Mouse (Mus musculus): ENCODE data around the gene Pla2g2d. TPM values are rescaled to one million over a fixed set of nuclear protein-coding genes. Genes with fewer than 3 reads are reported as not detected.

Pla2g2d gene
- total RNA-seq (2021): 1 to 10 TPM; 2.1 to 2.5 TPM
- long read RNA-seq, experiment 1, partial matches to known transcripts: 0 of 1 reads
- long read RNA-seq, experiment 1, other reads (novel, unspliced or antisense): 1 of 1 reads
- long read RNA-seq, experiment 2: 0 reads

DNA sequence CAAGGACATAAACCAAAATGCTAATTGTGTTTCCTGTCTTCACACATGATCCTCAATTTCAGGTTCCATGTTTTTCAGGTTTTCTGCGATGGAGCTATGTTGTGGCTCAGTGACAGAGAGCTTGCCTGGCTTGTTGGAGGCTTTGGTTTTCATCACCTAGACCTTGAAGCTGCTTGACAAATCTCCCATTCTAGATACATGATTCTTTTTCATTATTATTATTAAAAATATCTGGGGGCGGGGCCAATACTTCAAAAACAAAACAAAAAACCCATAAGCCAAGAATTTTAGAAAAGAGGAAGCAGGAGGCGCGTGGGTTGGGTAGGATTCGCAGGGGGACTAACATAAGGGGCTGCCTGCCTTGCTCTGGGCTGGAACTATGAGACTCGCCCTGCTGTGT, at the start of gene Pla2g2d:
Gene Pla2g2d (plus strand): TSS at position 301 of the 400 bp plus-strand sequence.
- no peak for DNase-seq

DNA sequence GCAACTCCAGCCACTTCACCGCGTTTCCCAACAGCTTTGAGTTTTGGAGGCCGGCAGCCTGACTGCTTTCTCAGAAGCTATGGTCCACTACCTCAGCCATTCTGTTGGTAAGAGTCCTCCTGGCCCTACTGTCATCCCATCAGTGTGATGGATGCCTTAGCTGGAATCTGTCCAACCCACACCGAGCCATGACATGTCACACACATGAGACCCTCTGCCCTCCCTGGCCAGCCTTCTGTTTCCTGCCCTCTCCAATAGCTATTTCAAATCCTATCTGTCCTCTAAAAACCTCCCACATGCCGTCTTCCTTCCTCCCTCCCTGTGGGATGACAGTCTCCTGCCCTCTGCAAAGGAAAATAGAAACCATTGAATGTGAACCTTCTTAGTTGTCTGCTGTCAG, 49.8 kb upstream of the Pla2g2d start:
- DNase-seq: peak; percentile 34

DNA sequence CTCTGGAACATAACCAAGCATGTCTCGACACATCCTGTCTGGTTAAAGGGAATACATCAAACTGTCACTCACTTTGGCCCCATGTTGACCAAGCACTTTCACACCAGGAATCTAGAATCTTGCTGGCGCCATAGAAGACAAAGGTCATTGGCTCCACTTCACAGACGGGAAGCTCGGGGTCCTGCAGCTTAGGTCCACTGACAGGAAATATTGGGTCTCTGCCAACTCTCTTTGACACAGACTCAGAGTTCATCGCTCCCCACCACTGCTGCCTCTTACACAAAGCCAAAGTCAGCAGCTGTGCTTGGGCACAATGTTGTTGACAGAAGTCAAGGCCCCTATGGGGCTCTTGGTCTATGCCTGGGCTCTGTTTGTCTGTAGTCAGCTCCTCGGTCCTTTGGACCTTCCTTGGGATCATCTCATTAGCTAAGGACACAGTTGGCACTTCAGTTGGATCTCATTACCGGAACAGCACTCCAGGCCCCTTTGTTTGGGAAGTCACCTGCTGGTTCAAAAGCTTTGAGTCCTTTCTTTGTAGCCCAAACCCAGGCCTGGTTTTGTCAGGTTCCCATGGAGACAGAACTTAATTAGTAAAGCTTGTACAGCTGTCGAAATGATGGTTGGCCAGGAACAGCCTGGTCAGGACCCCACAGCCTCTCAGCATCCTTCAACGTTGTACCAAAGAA, 46.4 kb upstream of the Pla2g2d start:
- peak in 1 of 2 experiments; percentile 28 for DNase-seq

DNA sequence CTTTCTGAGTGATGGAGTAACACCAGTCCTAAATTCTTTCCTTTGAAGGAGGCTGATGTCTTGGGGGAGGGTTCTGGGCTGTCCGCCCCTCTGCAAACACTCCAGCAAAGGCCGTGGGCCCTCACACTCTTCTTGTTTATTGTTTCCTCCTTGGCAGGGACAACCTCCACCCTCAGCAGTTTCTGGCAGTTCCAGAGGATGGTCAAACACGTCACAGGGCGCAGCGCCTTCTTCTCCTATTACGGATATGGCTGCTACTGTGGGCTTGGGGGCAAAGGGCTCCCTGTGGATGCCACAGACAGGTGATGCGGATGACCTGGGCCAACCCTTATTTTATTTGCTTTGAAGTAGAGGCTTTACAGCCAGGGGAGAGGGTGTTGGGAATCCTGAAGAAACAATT, 41.4 kb upstream of the Pla2g2d start:
- DNase-seq: no peak

DNA sequence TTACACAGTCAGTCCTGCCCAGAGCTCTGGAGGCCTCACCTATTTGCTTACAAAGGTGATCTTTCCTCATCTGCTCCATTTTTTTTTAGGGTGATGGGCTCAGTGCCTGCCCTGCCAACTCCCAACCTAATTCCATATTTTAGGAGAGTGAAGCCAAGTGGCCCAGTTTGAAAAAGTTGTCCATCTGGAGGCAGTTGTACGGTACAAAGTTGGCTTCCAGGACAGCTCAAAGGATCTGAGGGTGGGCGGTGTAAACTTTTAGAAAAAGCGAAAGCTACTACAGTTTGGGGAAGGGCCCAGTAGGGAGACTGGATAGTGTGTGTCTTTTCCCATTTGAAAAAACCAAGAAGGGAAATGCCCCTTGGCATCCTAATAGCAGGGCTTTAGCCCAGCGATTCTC, 40.7 kb upstream of the Pla2g2d start:
- DNase-seq: no peak

DNA sequence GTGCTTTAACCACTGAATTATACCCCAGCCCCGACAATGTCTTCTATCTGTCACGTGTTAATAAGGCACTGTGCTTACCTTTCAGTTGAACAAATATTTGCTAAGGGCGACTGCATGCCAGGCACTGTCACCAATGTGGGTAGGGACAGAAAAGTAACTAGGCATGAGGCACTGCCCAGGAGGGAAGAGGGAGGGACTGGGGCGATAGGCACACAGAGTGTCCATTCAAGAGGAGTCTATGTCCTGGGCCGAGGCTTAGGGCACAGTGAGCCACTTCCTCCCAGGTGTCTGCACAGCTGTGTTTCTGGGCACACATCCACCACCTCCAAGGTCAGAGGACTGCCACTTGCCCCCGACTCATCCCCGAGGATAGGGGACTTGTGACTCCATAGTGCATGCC, 38.5 kb upstream of the Pla2g2d start, which contains the start of gene Ubxn10:
Gene Ubxn10 (minus strand): TSS at position 137 of the 400 bp plus-strand sequence.
- DNase-seq: no peak

DNA sequence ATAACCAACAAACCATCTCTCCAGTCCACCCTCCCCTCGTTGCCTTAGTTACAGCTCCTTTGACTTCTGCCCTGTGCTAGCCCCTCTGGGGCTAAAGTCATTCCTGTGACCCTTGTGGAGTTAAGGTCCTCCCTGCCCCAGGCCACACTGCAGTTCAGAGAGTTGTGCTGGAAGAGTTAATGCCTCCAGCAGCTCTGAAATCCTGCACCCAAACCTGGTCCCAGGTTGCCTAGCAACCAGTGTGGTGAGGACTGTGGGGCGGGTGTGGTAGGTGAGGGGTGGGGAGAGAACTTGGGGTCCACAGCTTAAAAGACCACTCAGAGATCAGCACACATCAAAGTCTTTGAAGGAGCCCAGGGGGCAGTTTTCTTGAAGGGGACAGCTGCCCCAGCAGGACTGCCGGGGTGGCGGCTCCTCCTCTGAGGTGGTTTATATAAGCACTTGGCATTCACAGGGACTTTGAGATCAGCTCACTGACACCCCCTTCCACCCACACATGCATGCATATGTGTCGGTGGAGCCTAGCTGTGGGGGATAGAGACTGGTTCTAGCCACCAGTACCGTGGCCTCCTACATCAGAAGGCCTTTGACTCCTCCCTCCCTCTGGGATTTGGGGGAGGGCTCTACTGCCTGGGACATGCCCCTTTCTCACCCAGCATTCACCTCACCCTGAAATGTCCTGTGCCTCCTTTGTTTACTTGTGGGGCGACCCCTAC, 36.2 kb upstream of the Pla2g2d start:
- no peak for DNase-seq

DNA sequence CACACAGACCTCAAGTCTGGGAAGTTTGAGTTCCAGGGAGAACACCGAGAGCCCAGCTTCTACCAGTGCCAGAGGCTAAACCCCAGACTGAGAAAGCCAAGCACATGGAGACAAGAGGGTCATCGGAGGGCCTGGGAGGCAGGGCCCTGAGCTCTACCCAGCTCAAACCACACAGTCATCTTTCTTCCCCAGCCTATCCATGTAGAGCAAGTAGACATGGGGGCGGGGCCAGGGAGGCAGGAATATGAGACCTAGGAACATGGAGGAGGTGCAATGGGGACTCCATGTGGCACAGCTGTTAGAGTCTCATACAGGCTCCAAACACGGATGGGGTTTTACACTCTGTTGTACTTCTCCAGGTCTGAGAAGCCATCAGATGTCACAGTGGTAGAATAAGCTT, 29.7 kb upstream of the Pla2g2d start:
- DNase-seq: peak in 1 of 2 experiments; percentile 42

DNA sequence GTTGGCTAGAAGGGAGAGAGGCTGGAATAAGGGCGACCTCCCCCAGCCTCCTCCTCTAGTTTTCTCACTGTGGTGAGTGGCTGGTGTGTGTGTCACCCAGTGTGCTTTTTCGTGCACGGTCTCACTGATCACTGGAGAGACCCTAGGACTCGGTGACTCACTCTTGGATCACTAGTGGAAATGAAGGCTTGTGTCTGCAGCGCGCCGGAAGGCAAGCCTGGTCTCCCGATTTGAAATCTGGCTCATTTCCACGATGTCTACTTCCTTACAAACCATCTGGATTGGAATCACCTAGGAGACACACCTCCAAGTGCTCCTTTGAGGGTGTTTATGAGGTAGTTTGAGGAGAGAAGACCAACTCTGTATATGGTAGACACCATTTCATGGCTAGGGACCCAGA, 28.7 kb upstream of the Pla2g2d start:
- no peak for DNase-seq

DNA sequence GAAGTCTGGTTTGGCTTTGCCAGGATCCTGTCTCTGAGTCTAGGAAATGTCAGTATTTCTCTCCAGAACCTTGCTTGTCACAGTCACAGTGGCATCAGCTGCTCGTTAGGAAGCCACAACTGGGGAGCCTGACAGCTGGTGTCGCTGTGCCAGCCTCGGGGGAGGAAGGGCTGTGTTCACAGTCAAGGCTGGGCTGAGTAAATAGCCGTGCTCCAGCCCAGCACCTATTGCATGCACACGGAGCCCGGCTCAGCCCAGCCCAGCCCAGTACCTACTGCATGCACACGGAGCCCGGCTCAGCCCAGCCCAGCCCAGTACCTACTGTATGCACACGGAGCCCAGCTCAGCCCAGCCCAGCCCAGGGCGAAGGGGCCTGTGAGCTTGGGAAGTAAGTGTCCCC, 27.7 kb upstream of the Pla2g2d start:
- DNase-seq: peak; percentile 44 to 49

DNA sequence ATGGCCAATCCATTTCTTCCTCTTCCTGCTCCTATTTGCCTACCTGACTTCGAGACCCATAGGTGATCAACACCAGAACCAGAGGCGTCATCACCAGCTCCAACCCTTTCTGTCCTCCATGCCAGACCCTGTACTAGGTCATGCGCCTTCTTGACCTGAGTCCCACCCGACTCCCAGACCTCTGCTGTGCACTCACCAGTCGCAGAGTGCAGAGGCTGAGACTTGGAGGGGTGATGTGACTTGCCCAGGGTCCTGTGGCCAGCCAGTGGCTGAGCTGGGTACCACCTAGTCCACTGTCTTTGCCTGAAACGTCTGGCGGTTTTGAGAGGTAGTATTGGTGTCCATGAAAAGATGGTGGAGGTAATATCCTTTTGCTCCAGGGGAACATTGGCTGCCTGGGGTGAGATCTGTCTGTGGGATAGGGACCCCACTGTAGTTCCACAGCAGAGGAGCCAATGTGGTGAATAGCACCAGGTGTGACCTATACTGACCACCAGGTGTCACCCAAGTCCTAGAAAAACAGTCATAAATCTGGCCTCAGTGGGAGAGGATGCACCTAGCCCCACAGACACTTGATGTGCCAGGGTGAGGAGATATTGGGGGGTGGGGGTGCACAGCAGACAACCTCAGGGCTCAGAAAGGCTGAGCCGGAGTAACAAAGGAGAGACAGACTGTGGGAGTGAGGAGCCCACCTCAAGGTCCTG, 27.0 kb upstream of the Pla2g2d start:
- DNase-seq: peak in 1 of 2 experiments; percentile 40

DNA sequence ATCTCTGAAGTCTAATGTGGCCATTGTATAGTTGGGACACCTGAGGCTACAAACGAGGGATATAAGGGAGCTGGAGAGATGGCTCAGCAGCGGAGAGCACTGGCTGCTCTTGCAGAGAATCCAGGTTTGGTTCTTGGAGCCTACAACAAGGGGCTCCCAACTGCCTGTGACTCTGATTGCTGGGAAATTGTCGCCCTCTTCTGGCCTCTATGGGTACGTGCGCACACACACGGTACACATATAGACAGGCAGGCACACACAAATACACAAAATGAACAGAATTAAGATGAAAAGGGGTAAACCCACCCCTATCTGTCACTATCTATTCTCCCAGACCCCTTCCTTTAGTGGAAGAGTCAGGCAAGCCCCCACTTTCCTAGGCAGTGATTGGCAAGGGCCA, 22.9 kb upstream of the Pla2g2d start:
- no peak for DNase-seq

DNA sequence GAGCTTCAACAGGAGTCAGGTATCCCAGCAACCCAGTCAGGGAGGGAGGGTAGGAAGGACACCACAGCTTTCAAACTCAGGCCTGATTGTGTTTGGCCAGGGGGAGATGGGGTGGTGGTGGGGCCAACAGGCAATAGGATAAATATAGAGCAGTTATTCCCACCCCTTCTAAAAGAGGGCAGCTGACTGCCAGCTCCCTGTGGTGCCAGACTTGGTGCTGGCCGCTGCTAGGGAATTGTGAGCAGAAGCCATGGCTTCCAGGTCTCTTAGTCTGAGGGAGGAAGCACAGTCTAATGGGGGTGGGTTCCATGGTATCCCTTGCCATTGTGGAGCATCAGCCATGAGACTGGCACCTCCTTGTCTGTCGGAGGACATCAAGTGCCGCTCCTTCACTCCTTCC, 21.9 kb upstream of the Pla2g2d start:
- DNase-seq: no peak

DNA sequence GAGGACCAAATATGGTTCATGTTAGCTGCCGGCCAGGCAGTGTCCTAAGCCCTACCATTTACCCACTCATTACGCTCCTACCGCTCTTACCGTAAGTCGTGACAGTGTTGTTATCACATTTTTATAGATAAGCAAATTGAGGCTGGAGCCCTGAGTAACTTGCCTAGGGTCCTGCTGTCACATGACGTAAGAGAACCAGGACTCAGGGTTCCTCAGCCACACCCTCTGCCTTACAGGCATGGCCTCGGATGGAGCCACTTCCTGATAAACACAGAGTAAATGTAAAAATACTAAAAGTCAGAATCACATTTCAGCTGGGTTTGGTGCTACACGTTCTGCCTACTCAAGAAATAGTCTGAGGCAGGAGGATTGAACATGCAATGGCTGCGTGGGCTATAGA, 21.1 kb upstream of the Pla2g2d start:
- no peak for DNase-seq

DNA sequence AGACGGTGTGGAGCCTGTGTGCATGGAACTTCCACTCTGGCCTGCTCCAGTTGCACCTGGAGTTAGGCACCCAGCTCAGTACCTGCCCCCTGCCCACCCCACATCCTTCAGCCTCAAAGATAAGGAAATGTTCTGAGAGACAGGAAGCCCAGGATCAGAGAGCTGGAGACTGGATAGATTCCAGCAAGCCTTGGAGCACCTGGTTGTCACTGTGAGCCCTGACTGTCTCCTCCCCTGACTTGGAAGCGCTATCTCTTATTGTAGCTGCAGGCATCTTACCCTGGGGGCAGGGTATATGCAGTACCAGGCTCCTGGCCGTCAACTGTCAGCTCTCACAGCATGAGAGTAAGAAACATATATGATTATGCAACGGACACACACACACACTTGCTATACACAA, 20.1 kb upstream of the Pla2g2d start:
- DNase-seq: no peak

DNA sequence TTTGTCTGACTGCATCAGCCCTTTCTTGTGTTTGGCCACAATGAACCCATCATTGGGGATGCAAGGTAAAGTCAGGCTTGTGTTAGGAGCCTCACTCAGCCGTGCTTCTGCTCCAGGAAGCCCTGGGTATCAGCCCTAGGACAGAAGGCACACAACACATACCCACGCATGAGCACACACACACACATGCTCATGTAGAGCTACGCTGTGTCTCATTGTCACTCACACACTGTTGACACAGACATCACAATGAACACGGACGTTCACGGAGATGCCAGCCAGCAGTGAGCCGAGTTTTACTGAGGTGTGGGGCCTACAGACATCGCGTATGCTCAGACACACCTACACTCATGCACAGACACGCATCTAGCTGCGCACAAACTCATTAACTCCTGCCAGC, 19.6 kb upstream of the Pla2g2d start:
- DNase-seq: no peak

DNA sequence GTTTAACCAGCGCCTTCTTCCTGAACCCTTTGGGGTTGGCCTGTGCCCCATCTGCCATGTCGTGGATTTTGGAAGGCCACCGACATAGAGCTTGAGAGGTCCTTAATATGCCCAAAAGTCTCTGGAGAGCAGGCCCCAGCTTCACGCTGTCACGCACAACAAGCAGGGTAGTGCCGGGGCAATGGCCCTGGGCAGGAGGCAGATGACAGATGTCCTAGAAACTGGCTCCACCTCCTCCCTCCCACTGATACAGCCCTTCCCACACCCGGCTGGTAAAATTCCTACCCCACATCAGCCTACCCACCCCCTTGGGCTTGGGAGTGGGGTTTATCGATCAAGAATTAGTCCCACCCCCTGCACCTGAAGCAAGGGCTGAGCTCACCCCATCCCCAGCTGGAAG, 18.1 kb upstream of the Pla2g2d start, which contains the start of gene Pla2g2f:
Gene Pla2g2f (minus strand): TSS at position 211 of the 400 bp plus-strand sequence.
- DNase-seq: peak; percentile 43 to 50

DNA sequence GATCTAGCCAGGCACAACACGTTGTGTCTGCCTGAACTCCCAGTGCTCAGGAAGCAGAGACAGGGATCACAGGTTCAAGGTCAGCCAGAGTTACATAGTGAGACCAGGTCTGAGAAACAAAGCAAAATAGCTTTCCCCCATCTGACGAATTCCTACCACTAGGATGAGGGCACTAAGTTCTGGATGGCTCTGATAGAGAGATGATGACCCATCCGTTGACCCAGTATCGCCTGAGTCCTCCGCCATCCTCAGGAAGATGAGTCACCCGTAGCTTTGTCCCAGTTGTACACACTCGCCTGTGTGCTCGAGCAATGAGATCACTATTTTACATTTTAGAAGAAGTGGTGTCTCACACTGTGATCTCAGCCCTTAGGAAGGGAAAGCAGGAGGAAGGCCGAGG, 13.3 kb upstream of the Pla2g2d start:
- peak; percentile 19 to 42 for DNase-seq

DNA sequence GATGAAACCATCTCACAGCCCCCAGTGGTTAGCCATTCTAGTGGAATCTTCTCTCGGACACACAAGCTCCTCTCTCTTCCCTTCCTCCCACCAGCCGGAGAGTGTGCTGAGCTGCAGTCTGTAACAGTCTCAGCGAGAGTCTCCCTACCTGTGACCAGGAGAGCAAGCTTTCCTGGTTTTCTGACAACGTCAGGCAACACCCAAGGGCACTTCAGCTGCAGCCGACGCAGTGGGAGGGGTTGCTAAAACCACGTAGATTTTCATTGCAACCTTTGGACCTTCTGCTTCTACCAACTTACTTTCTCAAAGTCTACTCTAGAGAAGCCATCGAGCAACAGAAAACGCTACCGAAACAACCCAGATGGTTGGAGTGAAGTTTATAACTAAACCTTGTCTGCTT, 3.6 kb upstream of the Pla2g2d start:
- no peak for DNase-seq

DNA sequence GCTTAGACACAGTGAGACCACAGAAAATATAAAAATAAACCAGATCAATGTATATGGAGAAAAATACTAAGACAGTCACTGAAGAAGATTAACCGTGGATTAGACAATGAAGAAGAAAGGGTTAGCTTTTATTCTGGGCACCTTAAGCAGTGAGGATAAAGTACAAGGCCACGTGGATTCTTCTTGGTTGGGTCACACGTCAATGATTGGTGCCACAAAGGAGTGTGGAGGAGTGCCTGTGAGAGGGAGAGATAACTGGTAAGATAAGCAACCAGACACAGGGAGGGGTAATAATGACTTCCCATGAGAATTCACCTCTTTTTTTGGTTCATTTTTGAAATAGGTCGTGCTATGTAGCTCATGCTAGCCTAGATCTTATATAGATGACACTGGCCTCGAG, 3.1 kb upstream of the Pla2g2d start:
- no peak for DNase-seq

DNA sequence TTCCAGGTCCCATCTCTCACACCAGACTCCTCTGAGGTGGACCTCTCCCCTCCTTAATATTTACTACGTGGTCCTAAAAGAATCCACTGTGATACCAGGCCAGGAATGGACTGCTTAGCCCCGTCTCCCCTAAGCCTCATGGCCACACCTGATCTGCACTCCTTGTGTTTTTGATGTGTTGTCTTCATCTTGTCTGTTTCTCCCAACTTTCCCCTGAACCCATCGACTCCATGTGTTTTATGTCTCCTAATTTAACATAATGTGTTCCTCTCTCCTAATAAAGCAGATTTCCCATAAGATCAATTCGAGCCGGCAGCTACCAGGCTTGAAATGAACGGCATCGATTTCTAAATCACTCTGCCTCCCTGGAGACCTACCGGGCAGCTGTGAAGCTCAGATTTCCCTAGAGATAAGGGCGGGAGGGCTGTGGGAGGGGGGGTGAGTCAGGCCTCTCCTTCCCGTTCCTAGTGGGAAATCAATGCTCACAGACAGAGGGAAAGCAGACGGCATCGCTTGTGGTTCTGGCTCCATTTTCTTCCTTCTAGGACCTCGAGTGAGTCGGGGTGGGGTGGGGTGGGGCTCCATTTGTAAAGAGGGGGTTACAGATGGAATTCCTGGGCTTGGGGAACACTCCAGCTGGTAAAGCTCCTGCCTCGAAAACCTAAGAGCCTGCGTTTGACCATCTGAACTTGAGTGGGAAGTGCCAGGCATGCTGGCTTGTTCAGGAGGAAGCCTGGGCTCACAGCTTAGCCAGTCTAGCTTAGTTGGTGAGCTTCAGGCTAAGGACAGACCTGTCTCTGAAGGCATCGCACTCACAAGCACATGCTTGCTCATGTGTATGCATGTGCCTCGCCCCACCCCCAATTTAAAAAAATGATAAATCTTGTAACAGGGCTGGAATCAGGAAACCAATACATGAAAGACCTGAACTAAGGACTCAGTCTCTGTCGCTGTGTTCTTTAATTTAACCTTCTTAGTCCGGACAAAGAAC, 2.2 kb downstream of the Pla2g2d start:
- peak in 1 of 2 experiments; percentile 44 for DNase-seq

DNA sequence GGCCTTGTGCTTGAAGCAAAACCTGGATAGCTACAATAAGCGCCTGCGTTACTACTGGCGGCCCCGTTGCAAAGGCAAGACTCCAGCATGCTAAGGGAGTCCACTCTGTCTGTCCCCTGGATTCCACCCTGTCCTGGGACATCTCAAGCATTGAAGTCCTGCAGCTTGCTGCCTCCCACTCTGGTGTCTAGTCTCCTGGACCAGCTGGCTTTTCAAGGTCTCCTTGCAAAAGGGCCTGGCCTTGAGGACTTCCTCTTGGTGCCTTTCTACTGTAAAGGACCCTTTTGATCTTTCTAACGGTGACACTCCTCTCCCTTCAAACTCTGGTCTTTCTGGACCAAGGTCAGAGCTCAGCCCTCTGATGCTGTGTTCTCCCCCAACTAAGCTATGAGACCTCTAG, 4.8 kb downstream of the Pla2g2d start:
- peak; percentile 31 to 32 for DNase-seq

Data from adrenal gland, postnatal 36 days (tissue).